30 mouse cellular contexts compared by ENCODE assay signal in genomic region chr9:79233081-79233480, GRCm38 (mm10).
DNase-seq lines count a peak whose midpoint lies in the region; ATAC-seq and TF ChIP-seq lines count a peak whose summit lies in the region.
"Had no signal": no experiment of that assay in that cellular context is flagged by ENCODE, and none has a peak within 500 bp of the region (broad histone marks: within the 10 kb centered on the region; RNA-seq: fewer than 3 reads in every experiment).

No protein-coding gene starts in this region.

- TF ChIP-seq CTCF in brain, embryonic 14.5 days (IDR thresholded peaks at IDR 0.05; ENCODE audit: borderline replicate concordance, extremely low read depth, insufficient read depth, insufficient read length), result no peak
- no peak for TF ChIP-seq CTCF in embryonic fibroblast, embryonic 13.5 days (IDR thresholded peaks at IDR 0.05; ENCODE audit: borderline replicate concordance, insufficient read depth, low read length)

- no peaks in the 10 kb centered on the region for H3K36me3 ChIP-seq in forebrain, embryonic 15.5 days
- H3K36me3 ChIP-seq: embryonic facial prominence, embryonic 12.5 days; kidney, embryonic 15.5 days; limb, embryonic 15.5 days; liver, embryonic 13.5 days; midbrain, embryonic 13.5 days; neural tube, embryonic 13.5 days had no signal

- peak; percentile 12 for DNase-seq in brain, embryonic 14.5 days (ENCODE audit: low read depth)
- DNase-seq in embryo, embryonic 11 days, result peak; percentile 62
- DNase-seq in mesoderm, embryonic 11.5 days (ENCODE audit: low read depth, low spot score), result peak; percentile 24
- DNase-seq in kidney, adult 8-10 months, result no peak
- DNase-seq in c-Kit-positive CD71-positive TER-119-positive erythroid progenitor cells, embryonic 14.5 days (ENCODE audit: low spot score), result no peak
- DNase-seq: adrenal gland, adult 8-10 months; cerebellum, adult 11 months; cerebellum, adult 9-10 months; cerebellum, postnatal 36 days; gastrocnemius, postnatal 25 days; heart, adult 18-20 months; kidney, postnatal 36 days; liver, embryonic 13.5 days; lung, adult 18-20 months; lung, postnatal 4 days; right cerebral cortex, postnatal 14 days had no signal

- no peak overlapping the region for H3K9ac ChIP-seq in forebrain, embryonic 15.5 days (replicated peaks)
- H3K9ac ChIP-seq: embryonic facial prominence, embryonic 12.5 days; kidney, embryonic 15.5 days; limb, embryonic 15.5 days; liver, embryonic 13.5 days; midbrain, embryonic 13.5 days; neural tube, embryonic 13.5 days had no signal

- ATAC-seq in forebrain, embryonic 15.5 days (replicated peaks), result no peak
- ATAC-seq: hindbrain, embryonic 16.5 days; intestine, embryonic 16.5 days; lung, postnatal 0 days; midbrain, embryonic 13.5 days had no signal

- no peaks in the 10 kb centered on the region for H3K9me3 ChIP-seq in forebrain, embryonic 15.5 days
- H3K9me3 ChIP-seq: embryonic facial prominence, embryonic 12.5 days; kidney, embryonic 15.5 days; limb, embryonic 15.5 days; liver, embryonic 13.5 days; megakaryocyte, embryonic 14.5 days; midbrain, embryonic 13.5 days; neural tube, embryonic 13.5 days had no signal

- peak overlapping the region; percentile 92 for H3K27ac ChIP-seq in embryonic fibroblast, embryonic 13.5 days (ENCODE audit: insufficient read depth, low read length)
- no peak overlapping the region for H3K27ac ChIP-seq in forebrain, embryonic 15.5 days (replicated peaks)
- H3K27ac ChIP-seq: embryonic facial prominence, embryonic 12.5 days; kidney, embryonic 15.5 days; limb, embryonic 15.5 days; liver, embryonic 13.5 days; midbrain, embryonic 13.5 days; neural tube, embryonic 13.5 days had no signal

- WGBS in forebrain, embryonic 15.5 days, result 50% methylated on average over 3 of the region's 3 CpGs

- no peaks in the 10 kb centered on the region for H3K27me3 ChIP-seq in forebrain, embryonic 15.5 days
- H3K27me3 ChIP-seq: CH12.LX; embryonic facial prominence, embryonic 12.5 days; kidney, embryonic 15.5 days; limb, embryonic 15.5 days; liver, embryonic 13.5 days; megakaryocyte, embryonic 14.5 days; midbrain, embryonic 13.5 days; neural tube, embryonic 13.5 days had no signal

- H3K4me3 ChIP-seq in embryonic fibroblast, embryonic 13.5 days (ENCODE audit: insufficient read depth, low read length), result no peak overlapping the region
- H3K4me3 ChIP-seq in forebrain, embryonic 15.5 days, result no peak overlapping the region
- H3K4me3 ChIP-seq: embryonic facial prominence, embryonic 12.5 days; erythroblast, embryonic 14.5 days; kidney, embryonic 15.5 days; limb, embryonic 15.5 days; liver, embryonic 13.5 days; megakaryocyte, embryonic 14.5 days; midbrain, embryonic 13.5 days; neural tube, embryonic 13.5 days had no signal

- H3K4me2 ChIP-seq in forebrain, embryonic 15.5 days (replicated peaks), result no peak overlapping the region
- H3K4me2 ChIP-seq: embryonic facial prominence, embryonic 12.5 days; heart, embryonic 11.5 days; kidney, embryonic 15.5 days; limb, embryonic 15.5 days; liver, embryonic 13.5 days; midbrain, embryonic 13.5 days; neural tube, embryonic 13.5 days had no signal

- no peak for TF ChIP-seq POLR2A in brain, embryonic 14.5 days (IDR thresholded peaks at IDR 0.05; ENCODE audit: borderline replicate concordance, extremely low read depth, insufficient read depth, insufficient read length, poor library complexity, severe bottlenecking)
- TF ChIP-seq POLR2A in embryonic fibroblast, embryonic 13.5 days (IDR thresholded peaks at IDR 0.05; ENCODE audit: low read depth, low read length), result no peak

- 0 out of 2 replicates have a peak, but pooled peaks cover 3% of the 10 kb centered on the region for H3K4me1 ChIP-seq in embryonic fibroblast, embryonic 13.5 days (ENCODE audit: control insufficient read depth, insufficient read depth, low read length)
- H3K4me1 ChIP-seq in forebrain, embryonic 15.5 days, result no peaks in the 10 kb centered on the region
- H3K4me1 ChIP-seq: kidney, embryonic 15.5 days; limb, embryonic 15.5 days; liver, embryonic 13.5 days; megakaryocyte, embryonic 14.5 days; midbrain, embryonic 13.5 days; neural tube, embryonic 13.5 days had no signal

Comparison
In these comparisons a context has a peak if more than half of its experiments do, and no peak if none do; other contexts are left out.
1. DNase-seq: peak in brain, embryonic 14.5 days (single experiment), embryo, embryonic 11 days (single experiment) and mesoderm, embryonic 11.5 days (single experiment); none in kidney, adult 8-10 months (0 of 2) and c-Kit-positive CD71-positive TER-119-positive erythroid progenitor cells, embryonic 14.5 days (single experiment).